Mouse (Mus musculus) ES-Bruce4 (cell line): ENCODE data around the gene Plg.

Source experiments
- CTCF ChIP-seq: IDR thresholded peaks from one replicate; pipeline ENCODE4 v1.8.1; 2011; ENCODE audit warnings: low read depth, low read length
- POLR2A ChIP-seq: IDR thresholded peaks from one replicate; pipeline ENCODE4 v1.8.1; 2011; ENCODE audit warnings: low read length; ENCODE audit not compliant: insufficient read depth

GRCm38 (mm10) chr17:12337156-12337555 is 41.3 kb upstream of the Plg start:
- TF ChIP-seq CTCF (no peak), POLR2A (no peak)
